Mouse (Mus musculus): ENCODE measurements at regions not wholly inside any gene's neighbourhood (a gene's known extent, or its start where the extent isn't known, plus 50 kb on each side); places are given as distances from the start of the nearest gene placed in this dataset.

GRCm38 (mm10) chr10:12096678-12097077, 753.5 kb downstream of the Epm2a start:
- H3K27me3 ChIP-seq (ENCODE audit: control insufficient read depth in 1 of 2, insufficient read depth in 2 of 2, low read length in 2 of 2), result no peaks in the 10 kb centered on the region
- no peak overlapping the region for H3K9ac ChIP-seq (ENCODE audit: control insufficient read depth, low read depth, low read length, poor library complexity, severe bottlenecking)
- no peak overlapping the region for H3K27ac ChIP-seq (ENCODE audit: control insufficient read depth, low read depth, low read length)
- H3K4me3 ChIP-seq (ENCODE audit: control insufficient read depth in 1 of 2, insufficient read depth in 1 of 2, low read depth in 2 of 2, low read length in 2 of 2), result no peak overlapping the region
- H3K9me3 ChIP-seq (replicated peaks; ENCODE audit: insufficient read depth, low read length), result no peaks in the 10 kb centered on the region
- no peaks in the 10 kb centered on the region for H3K79me2 ChIP-seq (ENCODE audit: control insufficient read depth, insufficient read depth, low read length, poor library complexity)
- no peak for TF ChIP-seq MXI1 (IDR thresholded peaks at IDR 0.05; ENCODE audit: low read depth, low read length)
- TF ChIP-seq CHD1 (IDR thresholded peaks at IDR 0.05; ENCODE audit: low read depth, low read length), result no peak
- no peak for TF ChIP-seq TBP (IDR thresholded peaks at IDR 0.05; ENCODE audit: low read depth, low read length)
- no peak for TF ChIP-seq MAX (IDR thresholded peaks at IDR 0.05; ENCODE audit: low read length)
- TF ChIP-seq EP300 (IDR thresholded peaks at IDR 0.05; ENCODE audit: low read depth in 1 of 2, low read length in 2 of 2), result no peak
- no peak for TF ChIP-seq ZKSCAN1 (IDR thresholded peaks at IDR 0.05; ENCODE audit: low read depth, low read length)
- TF ChIP-seq CHD2 (IDR thresholded peaks at IDR 0.05; ENCODE audit: low read length), result no peak
- no peak for TF ChIP-seq MAFK (IDR thresholded peaks at IDR 0.05; ENCODE audit: borderline replicate concordance, low read depth, low read length)
- no peak for TF ChIP-seq BHLHE40 (IDR thresholded peaks at IDR 0.05; ENCODE audit: borderline replicate concordance, low read depth, low read length)
- TF ChIP-seq GATA1 (IDR thresholded peaks at IDR 0.05; ENCODE audit: low read depth, low read length), result no peak
- TF ChIP-seq MYC (IDR thresholded peaks at IDR 0.05; ENCODE audit: low read depth, low read length), result no peak
- no peak for TF ChIP-seq USF1 (IDR thresholded peaks at IDR 0.05; ENCODE audit: low read depth, low read length)
- no peak for TF ChIP-seq UBTF (IDR thresholded peaks at IDR 0.05; ENCODE audit: borderline replicate concordance, insufficient read depth, low read depth, low read length)
- no peak for TF ChIP-seq E2F4 (IDR thresholded peaks at IDR 0.05; ENCODE audit: borderline replicate concordance, low read depth, low read length)
- TF ChIP-seq ZNF384 (IDR thresholded peaks at IDR 0.05; ENCODE audit: low read depth, low read length), result no peak
- no peaks in the 10 kb centered on the region for H3K36me3 ChIP-seq (ENCODE audit: control insufficient read depth in 1 of 2, insufficient read depth in 2 of 2, low read length in 2 of 2)
- no peak for DNase-seq (ENCODE audit: low read depth, low spot score)
- H3K4me1 ChIP-seq (ENCODE audit: control insufficient read depth in 1 of 2, insufficient read depth in 2 of 2, low read length in 2 of 2), result no peaks in the 10 kb centered on the region

- Histone ChIP-seq H3K27me3 (ENCODE audit: control insufficient read depth in 1 of 2, insufficient read depth in 2 of 2, low read length in 2 of 2) (no peaks in the 10 kb centered on the region), H3K9ac (ENCODE audit: control insufficient read depth, low read depth, low read length, poor library complexity, severe bottlenecking) (no peak overlapping the region), H3K36me3 (ENCODE audit: control insufficient read depth in 1 of 2, insufficient read depth in 2 of 2, low read length in 2 of 2) (no peaks in the 10 kb centered on the region), H3K27ac (ENCODE audit: control insufficient read depth, low read depth, low read length) (no peak overlapping the region), H3K4me3 (ENCODE audit: control insufficient read depth in 1 of 2, insufficient read depth in 1 of 2, low read depth in 2 of 2, low read length in 2 of 2) (no peak overlapping the region), H3K4me1 (ENCODE audit: control insufficient read depth in 1 of 2, insufficient read depth in 2 of 2, low read length in 2 of 2) (no peaks in the 10 kb centered on the region), H3K79me2 (ENCODE audit: control insufficient read depth, insufficient read depth, low read length, poor library complexity) (no peaks in the 10 kb centered on the region), H3K9me3 (replicated peaks; ENCODE audit: insufficient read depth, low read length) (no peaks in the 10 kb centered on the region)
- TF ChIP-seq ZKSCAN1 (IDR thresholded peaks at IDR 0.05; ENCODE audit: low read depth, low read length), result no peak
- TF ChIP-seq USF2 (IDR thresholded peaks at IDR 0.05; ENCODE audit: borderline replicate concordance in 1 of 2, insufficient read depth in 1 of 2, low read depth in 1 of 2, low read length in 2 of 2), result no peak
- TF ChIP-seq MXI1 (IDR thresholded peaks at IDR 0.05; ENCODE audit: low read depth, low read length), result no peak
- TF ChIP-seq CHD1 (IDR thresholded peaks at IDR 0.05; ENCODE audit: low read depth, low read length), result no peak
- no peak for TF ChIP-seq ZNF384 (IDR thresholded peaks at IDR 0.05; ENCODE audit: low read depth, low read length)
- TF ChIP-seq TBP (IDR thresholded peaks at IDR 0.05; ENCODE audit: low read depth, low read length), result no peak
- no peak for TF ChIP-seq NRF1 (IDR thresholded peaks at IDR 0.05; ENCODE audit: insufficient read depth, low read depth, low read length, poor library complexity, severe bottlenecking)
- TF ChIP-seq MAX (IDR thresholded peaks at IDR 0.05; ENCODE audit: low read length), result no peak
- TF ChIP-seq BHLHE40 (IDR thresholded peaks at IDR 0.05; ENCODE audit: borderline replicate concordance, low read depth, low read length), result no peak
- no peak for TF ChIP-seq ZMIZ1 (IDR thresholded peaks at IDR 0.05; ENCODE audit: low read depth, low read length)
- TF ChIP-seq ETS1 (IDR thresholded peaks at IDR 0.05; ENCODE audit: low read depth, low read length), result no peak
- TF ChIP-seq MAZ (IDR thresholded peaks at IDR 0.05; ENCODE audit: low read depth, low read length), result no peak
- TF ChIP-seq USF1 (IDR thresholded peaks at IDR 0.05; ENCODE audit: low read depth, low read length), result no peak
- no peak for TF ChIP-seq SIN3A (IDR thresholded peaks at IDR 0.05; ENCODE audit: low read length)
- DNase-seq (ENCODE audit: low read depth, low spot score), result peak; percentile 44
Observed at GRCm38 (mm10) chr10:12107001-12107418, 762.2 kb downstream of the Utrn start.

Measured in MEL (cell line).